Mouse (Mus musculus) liver, embryonic 14.5 days (tissue): ENCODE measurements around the gene Tapbpl.

ENCODE experiments used
- CTCF ChIP-seq: IDR thresholded peaks from 2 replicates; pipeline ENCODE4 v1.5.1; 2016; ENCODE audit warnings: antibody characterized with exemption, low read depth, control low read depth
- EP300 ChIP-seq: IDR thresholded peaks from 2 replicates; pipeline ENCODE4 v1.6.1; 2016; ENCODE audit warnings: antibody characterized with exemption, low read depth

GRCm38 (mm10) chr6:125236341-125236740 is 4.7 kb upstream of the Tapbpl start:
- TF ChIP-seq CTCF (no peak), EP300 (no peak)
